Mouse (Mus musculus) right cerebral cortex, adult 18-20 months (tissue): Measurements from ENCODE around the gene Olfr1406.
"Not testable (repeated sequence)": the region's sequence is repeated elsewhere in the genome, so short reads cannot be mapped to it uniquely, and the experiment has no call there.

Experiments
- DNase-seq: peaks from one replicate; pipeline ENCODE4 v3.0.0; 2022; ENCODE audit warnings: mixed read lengths

Olfr1406 gene

GRCm38 (mm10) chr1:173190540-173190939 is at the start of gene Olfr1406:
Gene Olfr1406 (minus strand): TSS chr1:173190640.
- DNase-seq: no peak

- not testable (repeated sequence) for DNase-seq
Observed at GRCm38 (mm10) chr1:173237004-173237403, 46.6 kb upstream of the Olfr1406 start.

GRCm38 (mm10) chr1:173227081-173227480 is 36.6 kb upstream of the Olfr1406 start, which contains the start of gene Fcer1a:
Gene Fcer1a (minus strand): TSS chr1:173227214.
- no peak for DNase-seq

GRCm38 (mm10) chr1:173216481-173216880 is 26.0 kb upstream of the Olfr1406 start:
- DNase-seq: no peak

GRCm38 (mm10) chr1:173212092-173212491 is 21.7 kb upstream of the Olfr1406 start, which contains the start of gene Olfr1404:
Gene Olfr1404 (plus strand): TSS chr1:173212392.
- no peak for DNase-seq

GRCm38 (mm10) chr1:173197508-173197907 is 7.1 kb upstream of the Olfr1406 start, which contains the start of gene Olfr218:
Gene Olfr218 (plus strand): TSS chr1:173197808.
- DNase-seq: no peak

GRCm38 (mm10) chr1:173196359-173196758 is 5.9 kb upstream of the Olfr1406 start:
- no peak for DNase-seq

GRCm38 (mm10) chr1:173192059-173192458 is 1.6 kb upstream of the Olfr1406 start:
- no peak for DNase-seq

- no peak for DNase-seq
Observed at GRCm38 (mm10) chr1:173174154-173174842, 16.1 kb downstream of the Olfr1406 start.

GRCm38 (mm10) chr1:173137274-173137673 is 53.2 kb downstream of the Olfr1406 start, which contains the start of gene Olfr1408:
Gene Olfr1408 (minus strand): TSS chr1:173137374.
- no peak for DNase-seq
